Mouse (Mus musculus): Measurements from ENCODE around the gene Atxn7. TPM values are rescaled to one million over a fixed set of nuclear protein-coding genes. Genes with fewer than 3 reads are reported as not detected.

Atxn7 gene
- polyA plus RNA-seq, 1 experiment from 2014 or later = 3.0 TPM

- no peaks in the 10 kb centered on the region for H3K36me3 ChIP-seq
- no peaks in the 10 kb centered on the region for H3K9me3 ChIP-seq
- H3K27me3 ChIP-seq (ENCODE audit: insufficient read depth, poor library complexity, severe bottlenecking) = no peaks in the 10 kb centered on the region
- H3K4me1 ChIP-seq = peaks cover 4% of the 10 kb centered on the region; the same call in 1 of the 2 replicates
- no peak for DNase-seq (ENCODE audit: low spot score)
- no peak overlapping the region for H3K27ac ChIP-seq
- 44% methylated on average over 9 of the region's 9 CpGs for WGBS
- H3K4me3 ChIP-seq = no peak overlapping the region
These were observed 34.2 kb downstream of the Atxn7 start for GRCm38 (mm10) chr14:13995206-13996097.

- no peak overlapping the region for H3K27ac ChIP-seq
- DNase-seq (ENCODE audit: low spot score) = no peak
- 92% methylated on average over 7 of the region's 7 CpGs for WGBS
These were observed 41.5 kb downstream of the Atxn7 start for GRCm38 (mm10) chr14:14002771-14003170.

DNA sequence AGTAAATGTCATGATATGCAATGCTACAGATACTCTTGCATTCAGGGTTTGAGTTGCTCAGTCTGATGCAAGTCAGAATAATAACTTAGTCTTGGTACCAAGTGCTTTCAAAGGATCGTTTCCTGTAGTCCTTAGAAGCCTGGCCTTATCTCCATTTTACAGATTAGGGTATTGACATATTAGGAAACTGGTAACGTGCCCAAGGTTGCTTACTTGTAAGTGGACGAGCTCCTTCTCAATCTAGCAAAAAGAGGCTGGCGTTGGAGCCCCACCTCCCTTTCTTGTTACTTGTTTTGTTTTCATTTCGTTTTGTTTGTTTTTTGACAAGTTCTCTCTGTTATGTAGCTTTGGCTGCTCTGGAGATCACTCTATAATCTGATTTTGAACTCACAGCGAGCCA, 48.5 kb downstream of the Atxn7 start:
- Histone ChIP-seq H3K4me3 (no peak overlapping the region), H3K27me3 (ENCODE audit: insufficient read depth, poor library complexity, severe bottlenecking) (no peaks in the 10 kb centered on the region), H3K36me3 (no peaks in the 10 kb centered on the region), H3K9me3 (no peaks in the 10 kb centered on the region), H3K27ac (no peak overlapping the region), H3K4me1 (peaks cover 5% of the 10 kb centered on the region; the same call in 1 of the 2 replicates)
- no peak for DNase-seq (ENCODE audit: low spot score)
- WGBS = 32% methylated on average over 6 of the region's 6 CpGs

More at GRCm38 (mm10) chr14:14002771-14003170, 41.5 kb downstream of the Atxn7 start:
- no peaks in the 10 kb centered on the region for H3K9me3 ChIP-seq
- no peak overlapping the region for H3K4me3 ChIP-seq
- no peaks in the 10 kb centered on the region for H3K27me3 ChIP-seq (ENCODE audit: insufficient read depth, poor library complexity, severe bottlenecking)
- no peaks in the 10 kb centered on the region for H3K4me1 ChIP-seq
- no peaks in the 10 kb centered on the region for H3K36me3 ChIP-seq

- no peaks in the 10 kb centered on the region for H3K9me3 ChIP-seq
- peak; percentile 92 for DNase-seq (ENCODE audit: low spot score)
- H3K36me3 ChIP-seq = peaks cover 7% of the 10 kb centered on the region; the same call in 1 of the 2 replicates
- no peaks in the 10 kb centered on the region for H3K27me3 ChIP-seq (ENCODE audit: insufficient read depth, poor library complexity, severe bottlenecking)
- WGBS = under 1% methylated on average over 113 of the region's 116 CpGs
- peak overlapping the region; percentile 99 for H3K27ac ChIP-seq
- H3K4me3 ChIP-seq = peak overlapping the region; percentile 88
- H3K4me1 ChIP-seq = peaks cover 5% of the 10 kb centered on the region; the same call in 1 of the 2 replicates
These were observed 51.4 kb downstream of the Atxn7 start for GRCm38 (mm10) chr14:14012383-14013251.

- H3K36me3 ChIP-seq = peaks cover 11% of the 10 kb centered on the region; the same call in 1 of the 2 replicates
- peak overlapping the region; percentile 88 for H3K4me3 ChIP-seq
- peak; percentile 78 for DNase-seq (ENCODE audit: low spot score)
- no peaks in the 10 kb centered on the region for H3K9me3 ChIP-seq
- WGBS = 0% methylated on average over 24 of the region's 27 CpGs
- peak overlapping the region; percentile 99 for H3K27ac ChIP-seq
- H3K4me1 ChIP-seq = peaks cover 5% of the 10 kb centered on the region; the same call in 1 of the 2 replicates
- no peaks in the 10 kb centered on the region for H3K27me3 ChIP-seq (ENCODE audit: insufficient read depth, poor library complexity, severe bottlenecking)
These were observed 52.0 kb downstream of the Atxn7 start for GRCm38 (mm10) chr14:14013252-14013711.

- H3K4me3 ChIP-seq = no peak overlapping the region
- no peaks in the 10 kb centered on the region for H3K27me3 ChIP-seq (ENCODE audit: insufficient read depth, poor library complexity, severe bottlenecking)
- no peak for DNase-seq (ENCODE audit: low spot score)
- peaks cover 11% of the 10 kb centered on the region; the same call in 1 of the 2 replicates for H3K36me3 ChIP-seq
- no peaks in the 10 kb centered on the region for H3K9me3 ChIP-seq
- H3K27ac ChIP-seq = no peak overlapping the region
- 83% methylated on average over 6 of the region's 6 CpGs for WGBS
- peaks cover 5% of the 10 kb centered on the region; the same call in 1 of the 2 replicates for H3K4me1 ChIP-seq
These were observed 53.6 kb downstream of the Atxn7 start for GRCm38 (mm10) chr14:14014636-14015375.

- 81% methylated on average over 6 of the region's 6 CpGs for WGBS
- H3K27me3 ChIP-seq (ENCODE audit: insufficient read depth, poor library complexity, severe bottlenecking) = no peaks in the 10 kb centered on the region
- no peaks in the 10 kb centered on the region for H3K9me3 ChIP-seq
- H3K36me3 ChIP-seq = peaks cover 17% of the 10 kb centered on the region; the same call in 1 of the 2 replicates
- H3K4me1 ChIP-seq = no peaks in the 10 kb centered on the region
- no peak overlapping the region for H3K4me3 ChIP-seq
- DNase-seq (ENCODE audit: low spot score) = no peak
- H3K27ac ChIP-seq = no peak overlapping the region
These were observed 58.1 kb downstream of the Atxn7 start for GRCm38 (mm10) chr14:14019155-14019894.

DNA sequence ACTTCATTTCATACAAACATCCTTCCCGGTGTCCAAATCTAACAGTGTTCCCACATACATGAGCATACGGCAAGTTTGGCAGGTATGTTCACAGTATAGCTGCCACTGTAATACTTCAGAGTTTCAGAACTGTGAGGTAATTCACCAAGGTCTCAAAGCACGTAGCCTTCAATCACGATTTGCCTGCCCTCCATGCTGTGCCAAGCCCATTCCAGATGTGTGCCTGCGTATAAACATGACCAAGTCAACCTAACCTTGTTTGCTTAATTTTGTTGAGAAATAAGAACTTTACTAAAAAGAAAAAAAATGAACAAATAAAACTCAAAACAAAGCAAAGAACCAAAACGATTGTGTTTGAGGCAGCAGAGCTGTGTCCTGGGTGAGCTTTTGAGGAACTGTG, 60.0 kb downstream of the Atxn7 start:
- Histone ChIP-seq H3K27ac (no peak overlapping the region), H3K27me3 (ENCODE audit: insufficient read depth, poor library complexity, severe bottlenecking) (no peaks in the 10 kb centered on the region), H3K4me1 (no peaks in the 10 kb centered on the region), H3K36me3 (peaks cover 14% of the 10 kb centered on the region; the same call in 1 of the 2 replicates), H3K9me3 (no peaks in the 10 kb centered on the region), H3K4me3 (no peak overlapping the region)
- WGBS = 89% methylated on average over 6 of the region's 6 CpGs
- DNase-seq (ENCODE audit: low spot score) = peak; percentile 52

GRCm38 (mm10) chr14:14025870-14026269, 64.6 kb downstream of the Atxn7 start:
- Histone ChIP-seq H3K4me3 (no peak overlapping the region), H3K27ac (no peak overlapping the region), H3K4me1 (no peaks in the 10 kb centered on the region), H3K27me3 (ENCODE audit: insufficient read depth, poor library complexity, severe bottlenecking) (no peaks in the 10 kb centered on the region), H3K36me3 (peaks cover 6% of the 10 kb centered on the region; the same call in 1 of the 2 replicates), H3K9me3 (no peaks in the 10 kb centered on the region)
- peak; percentile 39 for DNase-seq (ENCODE audit: low spot score)
- WGBS = 83% methylated on average over 8 of the region's 8 CpGs

DNA sequence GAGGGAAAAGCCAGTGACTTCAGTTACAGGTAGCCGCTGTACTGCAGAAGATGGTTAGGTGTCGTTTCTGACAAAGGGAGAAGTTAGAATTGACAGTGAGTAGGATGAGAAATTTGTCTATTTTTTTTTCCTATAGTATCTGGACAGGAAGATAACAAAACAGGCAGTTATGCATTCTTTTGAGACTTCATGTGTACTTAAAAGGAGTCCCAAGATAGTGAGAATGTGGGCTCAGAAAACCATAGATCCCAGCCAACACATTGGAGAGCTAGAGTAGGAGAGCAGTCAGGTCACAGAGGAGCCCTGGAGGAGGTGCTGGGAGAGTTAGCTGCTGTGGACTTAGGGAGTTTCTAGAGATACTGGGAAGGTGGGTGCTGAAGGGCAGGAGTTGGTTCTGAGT, 69.4 kb downstream of the Atxn7 start:
- H3K4me3 ChIP-seq = no peak overlapping the region
- H3K36me3 ChIP-seq = peaks cover 3% of the 10 kb centered on the region; the same call in 1 of the 2 replicates
- WGBS = 93% methylated on average over 2 of the region's 2 CpGs
- DNase-seq (ENCODE audit: low spot score) = peak; percentile 42
- no peak overlapping the region for H3K27ac ChIP-seq
- H3K4me1 ChIP-seq = no peaks in the 10 kb centered on the region
- H3K27me3 ChIP-seq (ENCODE audit: insufficient read depth, poor library complexity, severe bottlenecking) = no peaks in the 10 kb centered on the region
- H3K9me3 ChIP-seq = no peaks in the 10 kb centered on the region

GRCm38 (mm10) chr14:14032842-14033241, 71.6 kb downstream of the Atxn7 start:
- DNase-seq (ENCODE audit: low spot score) = no peak
- peaks cover 5% of the 10 kb centered on the region; the same call in 1 of the 2 replicates for H3K36me3 ChIP-seq
- H3K9me3 ChIP-seq = no peaks in the 10 kb centered on the region
- H3K4me1 ChIP-seq = no peaks in the 10 kb centered on the region
- no peak overlapping the region for H3K4me3 ChIP-seq
- H3K27ac ChIP-seq = no peak overlapping the region
- 79% methylated on average over 1 of the region's 1 CpGs for WGBS
- H3K27me3 ChIP-seq (ENCODE audit: insufficient read depth, poor library complexity, severe bottlenecking) = no peaks in the 10 kb centered on the region

Data from heart, embryonic 10.5 days (tissue).